Mouse (Mus musculus): ENCODE measurements around the gene Extl2. TPM values are rescaled to one million over a fixed set of nuclear protein-coding genes. Genes with fewer than 3 reads are reported as not detected.

Extl2 gene
- 10 to 100 TPM; 69.3 to 70.7 TPM for total RNA-seq (2021)

GRCm38 (mm10) chr3:116006978-116007940 lies at the start of gene Extl2, which contains the start of gene Slc30a7:
Gene Extl2 (plus strand): TSS chr3:116007462.
Gene Slc30a7 (minus strand): TSS chr3:116007406.
- peak; percentile 81 to 83 for DNase-seq

GRCm38 (mm10) chr3:115961311-115962027 lies 45.8 kb upstream of the Extl2 start:
- no peak for DNase-seq

GRCm38 (mm10) chr3:115962028-115962415 lies 45.2 kb upstream of the Extl2 start:
- no peak for DNase-seq

GRCm38 (mm10) chr3:115963597-115963996 lies 43.7 kb upstream of the Extl2 start:
- no peak for DNase-seq

- no peak for DNase-seq
Measured at GRCm38 (mm10) chr3:115964071-115964470, 43.2 kb upstream of the Extl2 start.

GRCm38 (mm10) chr3:115968745-115969530 lies 38.3 kb upstream of the Extl2 start:
- no peak for DNase-seq

- no peak for DNase-seq
Measured at GRCm38 (mm10) chr3:115971045-115971785, 36.0 kb upstream of the Extl2 start.

GRCm38 (mm10) chr3:115971891-115972646 lies 35.2 kb upstream of the Extl2 start:
- no peak for DNase-seq

- DNase-seq = no peak
Measured at GRCm38 (mm10) chr3:115974228-115974627, 33.0 kb upstream of the Extl2 start.

GRCm38 (mm10) chr3:115974995-115975394 lies 32.3 kb upstream of the Extl2 start:
- no peak for DNase-seq

- no peak for DNase-seq
Measured at GRCm38 (mm10) chr3:115979000-115979399, 28.3 kb upstream of the Extl2 start.

GRCm38 (mm10) chr3:115983217-115983616 lies 24.0 kb upstream of the Extl2 start:
- no peak for DNase-seq

GRCm38 (mm10) chr3:115984653-115985052 lies 22.6 kb upstream of the Extl2 start:
- no peak for DNase-seq

GRCm38 (mm10) chr3:115985183-115985892 lies 21.9 kb upstream of the Extl2 start:
- DNase-seq = no peak

GRCm38 (mm10) chr3:115992103-115992502 lies 15.2 kb upstream of the Extl2 start:
- no peak for DNase-seq

GRCm38 (mm10) chr3:115992588-115992987 lies 14.7 kb upstream of the Extl2 start:
- DNase-seq = no peak

GRCm38 (mm10) chr3:115993025-115993424 lies 14.2 kb upstream of the Extl2 start:
- no peak for DNase-seq

- no peak for DNase-seq
Measured at GRCm38 (mm10) chr3:115996929-115997328, 10.3 kb upstream of the Extl2 start.

- peak in 1 of 2 experiments; percentile 21 for DNase-seq
Measured at GRCm38 (mm10) chr3:116006284-116006977, 831 bp upstream of the Extl2 start.
